Mouse (Mus musculus) olfactory bulb, adult 2 months (tissue): ENCODE measurements around the gene Ptpn13.

Source experiments
- CTCF ChIP-seq: fragments of 200-500 bp; IDR thresholded peaks from 2 replicates; pipeline ENCODE4 v1.5.1; 2012; ENCODE audit warnings: low read depth, mild to moderate bottlenecking, low read length, moderate library complexity; ENCODE audit not compliant: insufficient read depth
- POLR2A ChIP-seq: fragments of 200-500 bp; IDR thresholded peaks from 2 replicates; pipeline ENCODE4 v1.6.1; 2012; ENCODE audit warnings: mild to moderate bottlenecking, low read depth, low read length, moderate library complexity; ENCODE audit not compliant: insufficient read depth

GRCm38 (mm10) chr5:103384021-103384420 is 41.0 kb upstream of the Ptpn13 start:
- TF ChIP-seq POLR2A: no peak
- no peak for TF ChIP-seq CTCF
